Mouse (Mus musculus) neural tube, embryonic 10.5 days (tissue): ENCODE data around the gene Emc9.

Experiments used
- DNase-seq: peaks from one replicate; pipeline ENCODE4 v3.0.0-alpha.2; 2017; ENCODE audit warnings: low spot score; ENCODE audit errors: extremely low spot score

Emc9 gene

DNA sequence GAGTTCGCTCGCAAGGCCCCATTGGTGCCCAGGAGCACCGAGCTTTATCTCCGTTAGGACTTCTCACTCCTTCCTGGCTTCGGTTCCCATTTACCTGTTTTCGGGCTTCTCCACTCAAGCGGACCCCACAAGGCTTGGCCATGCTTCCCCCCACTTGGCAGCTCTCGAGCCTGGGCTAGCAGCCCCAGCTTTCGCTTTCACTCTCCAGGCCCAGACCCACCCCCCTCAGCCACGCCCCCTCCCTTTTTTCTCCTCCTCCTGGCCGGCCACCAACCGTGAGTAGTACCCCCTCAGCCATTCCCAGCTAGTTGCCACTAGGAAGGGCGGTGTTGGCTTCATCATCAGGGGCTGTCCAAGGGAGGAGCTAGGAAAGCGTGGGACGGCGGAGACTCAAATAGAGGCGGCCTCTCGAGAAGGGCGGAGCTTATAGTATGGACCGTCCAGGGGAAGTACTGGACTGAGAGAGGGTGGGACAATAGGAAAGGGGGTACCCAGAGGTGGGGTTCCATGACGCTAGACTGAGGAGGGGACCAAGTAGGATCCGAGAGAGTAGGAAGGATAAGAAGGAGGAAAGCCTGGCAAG, 5.7 kb upstream of the Emc9 start, which contains the start of gene Psme2:
TSS of gene Psme2 (minus strand) at position 366 of the 583 bp plus-strand sequence.
- peak; percentile 86 for DNase-seq

DNA sequence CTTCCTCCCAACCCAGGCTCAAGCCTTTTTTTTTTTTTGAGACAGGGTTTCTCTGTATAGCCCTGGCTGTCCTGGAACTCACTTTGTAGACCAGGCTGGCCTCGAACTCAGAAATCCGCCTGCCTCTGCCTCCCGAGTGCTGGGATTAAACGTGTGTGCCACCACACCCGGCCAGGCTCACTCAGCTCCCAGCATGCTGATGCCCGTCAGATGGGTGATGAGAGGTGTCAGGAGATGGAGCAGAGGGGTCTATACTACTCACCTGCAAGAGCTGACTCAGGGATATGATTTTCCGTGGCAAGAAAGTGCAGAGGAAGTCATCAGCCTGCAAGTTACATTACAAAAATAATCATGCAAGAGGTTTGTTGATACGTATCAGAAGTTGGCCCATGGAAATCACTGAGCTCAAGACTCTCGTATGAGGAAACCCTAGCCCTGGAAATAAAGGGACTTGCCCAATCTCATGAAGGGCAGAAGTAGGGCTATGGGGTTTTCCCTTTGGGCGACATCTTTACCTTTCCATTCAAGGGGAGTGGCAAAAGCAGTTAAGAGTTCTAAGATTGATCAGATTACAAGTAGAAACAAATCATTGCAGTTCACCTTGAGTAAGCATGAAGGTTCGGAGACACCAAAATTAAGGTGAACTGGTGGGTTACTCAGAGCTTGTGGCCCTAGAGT, 4.8 kb upstream of the Emc9 start:
- no peak for DNase-seq

DNA sequence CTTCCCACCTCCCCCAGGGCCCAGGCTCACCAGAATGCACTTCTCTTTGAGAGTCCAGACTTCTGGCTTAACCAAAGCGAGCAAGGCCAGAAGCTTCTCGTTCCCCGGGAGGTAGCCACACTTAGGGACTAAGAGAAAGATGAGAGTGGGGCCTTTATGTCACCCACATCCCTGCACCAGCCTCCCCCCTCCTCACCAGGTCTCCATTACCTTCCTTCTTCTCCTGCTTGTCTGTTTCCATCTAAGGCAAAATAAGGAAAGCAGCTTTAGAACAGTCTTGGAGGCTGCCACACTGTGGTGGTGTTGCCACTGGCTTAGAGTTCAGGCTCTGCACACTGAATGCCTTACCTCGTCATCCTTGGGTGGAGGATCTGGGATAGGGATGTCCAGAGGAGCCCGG, 4.2 kb upstream of the Emc9 start:
- no peak for DNase-seq

DNA sequence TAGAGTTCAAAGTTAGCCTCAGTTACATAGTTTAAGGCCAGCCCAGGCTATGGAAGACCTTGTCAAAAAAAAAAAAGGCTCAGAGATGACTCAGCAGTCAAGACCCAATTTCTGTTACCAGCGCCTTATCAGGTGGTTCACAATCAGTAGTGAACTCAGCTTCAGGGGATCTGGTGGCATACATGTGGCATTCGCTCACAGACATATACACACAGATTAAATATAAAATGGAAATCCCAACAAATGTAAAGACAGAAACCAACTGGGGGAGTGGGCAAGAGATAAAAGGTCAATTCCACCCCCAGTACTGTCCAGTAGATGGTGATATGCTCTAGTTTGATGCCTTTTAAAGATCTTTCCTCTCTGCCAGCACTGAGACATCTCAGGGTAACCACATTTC, 1.0 kb upstream of the Emc9 start:
- no peak for DNase-seq

DNA sequence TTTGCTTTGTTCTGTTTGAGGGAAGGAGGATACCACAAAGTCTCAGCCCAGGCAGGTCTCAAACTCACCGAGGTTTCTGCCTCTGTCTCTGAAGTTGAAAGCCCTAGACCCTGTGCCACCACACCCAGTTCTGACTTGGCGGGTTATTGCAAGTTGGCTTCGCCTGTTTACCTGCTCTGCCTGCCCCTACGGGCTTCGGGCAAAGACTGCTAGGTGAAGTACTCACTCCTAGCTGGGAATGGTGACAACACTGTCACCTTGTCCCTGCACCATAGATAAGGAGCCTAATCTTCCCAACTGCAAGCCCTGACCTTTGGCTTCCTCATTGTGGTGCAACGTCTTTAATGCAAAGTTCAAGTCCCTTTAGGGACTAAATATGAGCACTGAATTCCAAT, 461 bp upstream of the Emc9 start:
- no peak for DNase-seq

DNA sequence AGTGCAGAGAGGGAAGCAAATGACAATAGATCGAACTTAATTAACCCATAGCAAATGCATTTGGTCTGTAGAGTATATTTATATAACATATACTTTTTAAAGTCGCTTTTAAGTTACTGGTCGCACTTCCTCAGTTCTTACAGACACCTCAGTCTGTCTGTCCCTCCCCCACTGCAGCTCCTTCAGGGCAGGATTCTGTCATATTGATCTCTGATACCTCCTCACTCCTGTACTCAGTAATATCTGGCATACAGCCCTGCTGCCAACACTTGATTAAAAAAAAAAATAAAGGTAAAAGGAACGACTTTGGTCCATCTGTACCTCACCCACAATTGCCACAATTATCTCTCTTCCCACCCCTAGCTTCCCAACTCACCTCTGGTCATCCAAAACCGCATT, 800 bp downstream of the Emc9 start:
- no peak for DNase-seq

DNA sequence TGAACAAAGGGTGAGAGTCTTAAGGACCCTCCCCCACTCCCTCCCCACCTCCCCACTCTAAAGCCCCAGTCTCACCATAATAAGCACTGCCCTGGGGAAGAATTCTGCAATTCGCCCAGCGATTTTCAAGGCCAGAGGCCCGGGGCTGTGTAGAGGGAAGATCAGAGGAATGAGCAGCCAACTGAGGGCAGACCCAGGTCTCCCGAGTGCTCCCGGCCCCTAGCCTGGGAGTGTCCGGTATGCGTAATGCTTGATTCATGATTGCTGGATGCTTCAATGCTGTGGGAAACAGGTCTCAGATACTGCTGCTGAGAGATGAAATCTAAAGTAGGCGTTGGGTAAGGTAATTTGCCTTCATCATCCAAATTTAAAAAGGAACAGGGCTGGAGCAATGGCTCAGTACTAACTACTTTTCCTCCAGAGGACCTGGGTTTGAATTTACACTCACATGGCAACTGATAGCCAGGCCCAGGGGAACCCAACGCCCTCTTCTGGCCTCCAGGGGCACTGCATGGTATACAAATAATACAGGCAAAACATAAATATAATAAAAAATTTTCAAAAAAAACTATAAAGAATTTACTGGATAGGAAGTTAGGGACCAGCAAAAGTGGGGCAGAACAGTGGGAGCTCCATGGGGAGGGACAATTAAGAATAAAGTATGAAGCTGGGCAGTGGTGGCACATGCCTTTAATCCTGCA, 3.0 kb downstream of the Emc9 start:
- DNase-seq, result no peak

DNA sequence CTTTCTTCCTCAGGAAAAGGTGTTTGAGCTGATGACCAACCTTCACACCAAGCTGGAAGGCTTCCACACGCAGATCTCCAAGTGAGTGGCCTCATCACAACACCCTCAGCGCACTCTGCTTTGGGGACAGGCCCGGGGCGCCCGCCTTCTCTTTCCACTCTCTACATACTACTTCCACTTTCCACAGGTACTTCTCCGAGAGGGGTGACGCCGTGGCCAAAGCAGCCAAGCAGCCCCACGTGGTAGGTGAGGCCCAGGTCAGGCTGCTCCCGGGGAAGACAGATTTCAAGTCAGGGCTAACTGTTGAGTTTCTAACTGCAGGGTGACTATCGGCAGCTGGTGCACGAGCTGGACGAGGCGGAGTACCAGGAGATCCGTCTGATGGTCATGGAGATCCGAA, 4.4 kb downstream of the Emc9 start:
- no peak for DNase-seq

DNA sequence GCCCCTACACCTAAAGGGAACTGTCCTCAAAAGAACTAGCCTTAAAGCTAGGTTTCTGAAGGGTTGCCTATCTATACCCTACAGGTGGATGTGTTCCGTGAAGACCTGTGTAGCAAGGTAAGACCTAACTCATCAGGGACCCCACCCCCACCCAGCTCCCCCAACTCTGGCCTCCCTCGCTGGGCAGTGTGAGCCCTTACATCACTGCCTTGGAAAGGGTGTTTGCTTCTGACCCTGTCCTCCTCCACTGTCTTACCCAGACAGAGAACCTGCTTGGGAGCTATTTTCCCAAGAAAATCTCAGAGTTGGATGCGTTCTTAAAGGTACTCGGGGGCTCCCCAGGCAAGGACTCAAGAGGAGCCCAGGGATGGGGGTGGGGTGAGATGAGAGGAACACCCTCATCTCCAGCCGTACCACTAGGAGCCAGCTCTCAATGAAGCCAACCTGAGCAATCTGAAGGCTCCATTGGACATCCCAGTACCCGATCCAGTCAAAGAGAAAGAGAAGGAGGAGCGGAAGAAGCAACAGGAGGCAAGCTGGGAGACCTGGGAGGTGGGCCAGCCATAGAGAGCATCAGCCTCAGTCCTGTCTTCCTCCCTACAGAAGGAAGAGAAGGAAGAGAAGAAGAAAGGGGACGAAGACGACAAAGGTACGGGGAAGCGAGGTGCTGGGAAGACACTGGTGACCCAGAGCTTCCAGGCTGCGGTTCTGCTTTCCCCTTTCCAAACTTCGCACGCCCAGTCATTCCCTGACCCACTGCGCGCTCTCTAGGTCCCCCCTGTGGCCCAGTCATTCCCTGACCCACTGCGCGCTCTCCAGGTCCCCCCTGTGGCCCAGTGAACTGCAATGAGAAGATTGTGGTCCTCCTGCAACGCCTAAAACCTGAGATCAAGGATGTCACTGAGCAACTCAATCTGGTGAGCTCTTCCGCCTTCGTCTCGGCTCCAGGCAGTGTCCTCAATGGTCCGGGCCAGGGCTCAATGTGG, 5.3 kb downstream of the Emc9 start:
- DNase-seq, result no peak

DNA sequence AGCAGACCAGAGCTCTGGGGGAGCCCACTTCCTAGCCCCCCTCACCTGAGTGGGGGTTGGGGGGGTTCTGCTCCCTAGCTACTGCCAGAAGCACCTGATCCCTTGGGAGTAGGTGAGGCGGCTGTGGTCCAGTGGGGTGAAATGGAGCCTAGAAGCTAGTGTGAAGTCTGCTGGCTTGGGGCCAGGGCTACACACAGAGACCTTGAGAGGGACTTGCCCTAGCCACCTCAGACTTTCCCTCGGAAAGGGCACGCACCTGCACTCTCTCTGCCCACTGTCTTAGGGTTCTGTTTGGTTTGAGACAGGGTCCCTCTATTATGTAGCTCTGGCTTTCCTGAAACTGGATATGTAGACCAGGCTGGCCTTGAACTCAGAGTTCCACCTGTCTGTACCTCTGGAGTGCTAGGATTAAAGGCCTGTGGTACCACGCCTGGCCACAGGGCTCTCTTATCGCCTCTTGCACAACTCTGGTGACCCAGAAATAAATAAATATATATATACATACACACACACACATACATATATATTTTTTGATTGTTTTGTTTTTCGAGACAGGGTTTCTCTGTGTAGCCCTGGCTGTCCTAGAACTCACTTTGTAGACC, 6.3 kb downstream of the Emc9 start:
- DNase-seq, result no peak

DNA sequence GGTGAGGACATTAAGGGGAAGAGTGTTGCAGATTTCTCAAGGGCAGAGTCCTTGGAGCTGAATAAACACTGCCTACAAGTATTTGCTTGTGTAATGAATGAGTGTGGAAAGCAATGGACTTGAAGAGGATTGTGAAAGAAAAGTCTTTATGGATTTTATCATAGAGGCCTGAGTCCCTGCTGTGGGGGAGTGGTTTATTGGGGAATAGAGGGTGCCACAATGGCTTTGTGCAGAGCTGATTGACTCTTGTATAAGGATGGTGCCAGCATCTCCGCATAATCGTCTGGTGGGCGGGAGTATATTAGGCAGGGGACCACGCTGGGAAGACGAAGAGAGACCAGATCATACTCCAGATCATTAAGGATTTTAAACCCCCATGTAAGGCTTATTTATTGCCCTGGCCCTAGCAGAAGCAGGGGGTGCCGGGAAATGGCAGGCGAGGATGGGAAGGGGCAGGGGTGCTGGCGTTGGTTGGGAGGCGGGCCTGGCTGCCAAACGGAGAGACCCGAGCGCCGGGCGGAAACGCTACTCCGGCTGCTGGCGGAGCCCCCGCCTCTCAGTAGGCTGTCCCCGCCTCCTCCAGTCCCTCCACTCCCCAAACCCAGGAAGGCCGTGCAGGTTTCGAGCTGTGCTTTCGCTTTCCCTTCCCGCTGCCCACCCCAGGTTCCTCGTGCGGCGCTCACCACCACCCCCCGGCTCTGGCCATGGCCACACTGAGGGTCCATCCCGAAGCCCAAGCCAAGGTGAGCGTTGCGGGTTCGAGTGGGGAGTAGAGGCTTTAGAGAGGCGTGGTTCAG, 7.0 kb downstream of the Emc9 start, which contains the start of gene Psme1:
TSS of gene Psme1 (plus strand) at position 253 of the 797 bp plus-strand sequence.
- DNase-seq, result peak; percentile 74

DNA sequence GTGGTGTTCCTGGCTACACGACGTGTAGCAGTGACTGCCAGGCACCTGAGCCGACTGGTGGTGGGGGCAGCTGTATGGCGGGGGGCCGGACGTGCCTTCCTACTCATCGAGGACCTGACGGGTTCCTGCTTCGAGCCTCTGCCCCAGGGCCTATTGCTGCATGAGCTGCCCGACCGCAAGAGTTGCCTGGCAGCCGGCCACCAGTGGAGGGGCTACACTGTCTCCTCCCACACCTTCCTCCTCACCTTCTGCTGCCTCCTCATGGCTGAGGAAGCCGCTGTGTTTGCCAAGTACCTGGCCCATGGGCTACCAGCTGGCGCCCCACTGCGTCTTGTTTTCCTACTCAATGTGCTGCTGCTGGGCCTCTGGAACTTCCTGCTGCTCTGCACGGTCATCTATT, 8.7 kb downstream of the Emc9 start:
- no peak for DNase-seq

DNA sequence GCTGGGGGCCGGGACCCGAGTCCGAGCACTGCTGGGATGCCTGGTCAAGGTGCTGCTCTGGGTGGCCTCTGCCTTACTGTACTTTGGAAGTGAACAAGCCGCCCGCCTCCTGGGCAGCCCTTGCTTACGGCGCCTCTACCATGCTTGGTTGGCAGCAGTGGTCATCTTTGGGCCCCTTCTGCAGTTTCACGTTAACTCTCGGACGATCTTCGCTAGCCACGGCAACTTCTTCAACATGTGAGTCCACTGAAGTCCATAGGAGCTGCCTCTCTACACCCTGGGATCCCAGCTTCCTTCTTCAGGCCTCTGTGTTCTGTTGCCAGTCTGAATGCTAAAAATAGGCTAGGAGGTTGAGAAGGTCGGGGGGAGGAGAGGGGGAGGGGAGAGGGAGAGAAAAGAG, 9.4 kb downstream of the Emc9 start:
- no peak for DNase-seq

DNA sequence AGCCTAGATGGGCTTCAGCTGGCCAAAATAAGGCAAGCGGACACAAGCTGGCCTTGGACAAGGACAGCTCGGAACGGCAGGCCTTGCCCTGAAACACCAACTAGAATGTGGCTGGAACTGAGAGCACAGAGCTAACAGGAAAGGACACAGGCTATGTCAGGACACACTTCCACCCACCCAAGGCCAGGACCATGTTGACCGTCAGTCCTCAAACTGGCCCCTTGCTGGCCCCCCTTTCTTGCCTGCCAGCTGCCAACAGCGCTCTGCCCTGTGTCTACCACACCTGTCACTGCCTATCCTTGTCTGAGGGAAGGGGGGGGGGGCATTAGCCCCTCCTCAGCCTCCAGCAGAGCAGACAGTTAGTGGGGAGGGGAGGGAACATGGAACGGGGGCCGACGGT, 9.8 kb downstream of the Emc9 start, which contains the start of gene Fitm1:
TSS of gene Fitm1 (plus strand) at position 316 of the 400 bp plus-strand sequence.
- DNase-seq, result no peak

DNA sequence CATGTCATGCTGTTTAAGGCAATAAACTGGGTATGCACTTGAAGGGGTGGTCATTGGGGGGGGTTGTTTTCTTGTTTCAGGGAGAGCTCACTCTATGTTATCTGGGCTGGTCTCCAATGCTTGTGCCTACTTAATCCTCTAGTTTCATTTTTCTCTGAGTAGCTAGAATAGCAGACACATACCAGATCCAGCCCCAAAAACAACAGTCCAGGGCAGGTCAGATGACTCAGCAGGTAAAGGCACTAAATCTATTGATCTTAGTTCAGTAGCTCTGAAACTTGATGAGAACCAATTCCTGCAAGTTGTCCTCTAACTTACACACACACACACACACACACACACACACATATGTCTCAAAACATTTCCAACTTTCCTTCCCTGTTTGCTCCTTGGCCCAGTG, 13.3 kb downstream of the Emc9 start:
- DNase-seq, result no peak

DNA sequence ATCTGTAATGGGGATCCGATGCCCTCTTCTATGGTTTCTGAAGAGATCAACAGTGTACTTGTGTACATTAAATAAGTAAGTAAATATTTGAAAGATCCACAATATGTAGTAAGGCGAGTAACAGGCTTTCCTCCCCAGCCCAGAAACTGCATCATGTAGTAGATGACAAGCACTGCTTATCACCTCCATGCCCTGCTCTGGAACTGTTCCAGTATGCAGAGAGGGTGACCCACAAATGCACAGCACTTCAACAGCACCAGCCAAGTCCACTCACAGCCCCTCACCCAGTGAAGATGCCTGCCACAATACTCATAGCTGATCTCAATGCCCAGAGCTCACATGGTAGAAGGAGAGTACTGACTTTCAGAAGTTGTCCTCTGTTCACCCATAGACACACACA, 14.5 kb downstream of the Emc9 start:
- DNase-seq, result no peak

DNA sequence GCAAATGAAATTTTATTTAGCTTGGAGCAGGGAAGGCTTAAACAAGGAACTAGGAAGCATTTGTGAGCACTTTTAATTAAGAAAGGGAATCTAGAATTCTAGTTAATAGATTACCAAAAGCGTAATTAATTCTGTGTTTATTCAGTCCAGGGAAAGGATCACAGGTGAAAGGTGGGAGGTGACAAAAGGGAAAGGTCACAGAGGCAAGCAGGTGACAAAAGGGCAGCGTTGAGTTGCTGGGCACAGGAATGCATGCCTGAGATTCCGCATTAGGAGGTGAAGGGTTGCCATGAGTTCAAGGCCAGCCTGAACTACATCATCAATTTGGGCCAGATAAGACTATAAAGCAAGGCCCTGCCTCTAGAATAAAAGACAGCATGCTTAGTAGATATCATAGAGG, 17.6 kb downstream of the Emc9 start:
- DNase-seq, result no peak

DNA sequence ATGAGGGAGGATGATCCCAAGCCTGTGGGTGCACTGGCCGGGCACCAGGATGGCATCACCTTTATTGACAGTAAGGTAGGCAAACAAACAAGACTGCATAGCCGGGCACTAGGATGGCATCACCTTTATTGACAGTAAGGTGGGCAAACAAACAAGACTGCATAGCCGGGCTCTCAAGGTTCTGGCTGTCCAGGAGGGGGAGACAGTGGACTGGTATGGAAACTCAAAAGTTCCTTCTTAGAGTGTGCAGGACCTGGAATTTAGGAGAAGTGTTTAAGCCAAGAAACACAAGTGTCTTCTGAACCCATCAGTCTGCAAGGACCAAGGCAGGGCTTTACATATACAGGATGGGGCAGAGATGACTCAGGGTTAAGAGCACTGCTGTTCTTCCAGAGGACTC, 19.4 kb downstream of the Emc9 start:
- no peak for DNase-seq

DNA sequence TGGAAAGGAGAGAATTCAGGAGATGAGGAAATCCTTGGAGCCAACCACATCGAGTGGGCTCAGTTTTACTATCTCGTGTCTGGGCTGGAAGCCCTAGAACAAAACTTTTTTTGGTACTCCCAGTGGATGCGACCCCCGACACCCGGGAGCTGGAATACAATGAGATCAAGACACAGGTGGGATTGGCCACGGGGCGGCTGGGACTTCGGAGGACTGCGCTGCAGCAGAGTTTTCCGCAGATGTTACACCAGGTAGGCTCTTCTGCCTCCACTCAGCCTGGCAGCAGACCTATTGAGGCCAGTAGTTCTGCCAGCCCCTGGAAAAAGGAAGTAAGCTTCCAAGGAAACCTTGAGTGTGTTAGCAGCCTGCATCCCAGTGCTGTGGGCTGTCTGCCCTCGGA, 21.9 kb downstream of the Emc9 start:
- DNase-seq, result no peak

DNA sequence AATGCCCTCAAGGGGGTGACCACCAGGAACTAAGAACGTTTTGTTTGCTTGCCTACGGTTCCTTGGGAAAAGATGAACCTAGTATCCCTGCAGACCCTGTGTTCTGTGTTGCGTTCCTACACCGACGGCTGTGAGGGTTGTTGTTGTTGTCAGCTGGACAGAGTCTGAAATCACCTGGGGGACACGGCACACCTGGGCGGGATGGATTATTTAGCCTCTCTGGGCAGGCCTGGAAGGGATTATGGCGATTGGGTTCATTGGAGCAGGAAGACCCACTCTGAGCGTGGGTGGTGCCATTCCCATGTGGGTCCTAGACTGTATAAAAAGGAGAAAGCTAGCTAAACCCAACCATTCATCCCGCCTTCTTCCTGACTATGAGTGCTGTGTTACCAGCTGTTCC, 23.2 kb downstream of the Emc9 start:
- no peak for DNase-seq
